Mouse (Mus musculus) left cerebral cortex, adult 2 months (tissue): Measurements from ENCODE around the gene Scarb1. TPM values are rescaled to one million over a fixed set of nuclear protein-coding genes. Genes with fewer than 3 reads are reported as not detected.

Experiments used
- DNase-seq, 2 experiments: peaks; one replicate each; pipeline ENCODE4 v3.0.0; 2021 to 2022; ENCODE audit warnings: low spot score in 2 of 2, mixed read lengths in 1 of 2; ENCODE audit errors: extremely low spot score in 1 of 2
- H3K27ac ChIP-seq: fragments of 200-600 bp; 2 replicates; pipeline ENCODE4 v1.8.1; 2022
- H3K4me3 ChIP-seq: fragments of 200-600 bp; 2 replicates; pipeline ENCODE4 v1.8.1; 2022
- CTCF ChIP-seq: fragments of 200-600 bp; IDR thresholded peaks from 2 replicates; pipeline ENCODE4 v1.8.1; 2022; ENCODE audit warnings: antibody characterized with exemption, mild to moderate bottlenecking, moderate library complexity
- intact Hi-C: fragments of 180-260 bp; cut with DNase I; formaldehyde crosslinking; loops from one replicate; pipeline ENCODE4 v1.15.1; 2025
- total RNA-seq, 2 experiments: library from RNA; stranded (reverse); gene quantifications; 2 replicates each; pipeline ENCODE4 v1.2.3; 2021

Gene Scarb1
- total RNA-seq, 2 experiments from 2014 or later: 24.4 to 29.6 TPM

- intact Hi-C loops: no loop called here
- no peak for DNase-seq
- TF ChIP-seq CTCF: no peak
- no peak overlapping the region for H3K27ac ChIP-seq
- H3K4me3 ChIP-seq: no peak overlapping the region
These were observed 49.0 kb downstream of the Scarb1 start for GRCm38 (mm10) chr5:125291895-125292294.

GRCm38 (mm10) chr5:125291387-125291786 is 49.5 kb downstream of the Scarb1 start:
- Histone ChIP-seq H3K4me3 (no peak overlapping the region), H3K27ac (no peak overlapping the region)
- no peak for TF ChIP-seq CTCF
- no peak for DNase-seq
- intact Hi-C loops: no loop called here

GRCm38 (mm10) chr5:125287053-125287655 is 53.7 kb downstream of the Scarb1 start:
- TF ChIP-seq CTCF: no peak
- no peak for DNase-seq
- Histone ChIP-seq H3K4me3 (no peak overlapping the region), H3K27ac (no peak overlapping the region)
- intact Hi-C loops: no loop called here

GRCm38 (mm10) chr5:125286090-125286489 is 54.8 kb downstream of the Scarb1 start:
- H3K4me3 ChIP-seq: no peak overlapping the region
- TF ChIP-seq CTCF: no peak
- DNase-seq: no peak
- intact Hi-C loops: no loop called here
- H3K27ac ChIP-seq: no peak overlapping the region

GRCm38 (mm10) chr5:125283748-125284640 is 56.9 kb downstream of the Scarb1 start:
- no peak for TF ChIP-seq CTCF
- intact Hi-C loops: no loop called here
- Histone ChIP-seq H3K27ac (0 out of 2 replicates have a peak overlapping the region, but pooled peaks have one; percentile 36), H3K4me3 (peak overlapping the region; percentile 41)
- peak; percentile 36 to 48 for DNase-seq

GRCm38 (mm10) chr5:125279216-125279615 is 61.7 kb downstream of the Scarb1 start:
- Histone ChIP-seq H3K27ac (no peak overlapping the region), H3K4me3 (no peak overlapping the region)
- no peak for DNase-seq
- intact Hi-C loops: loop anchor here (2.0 to 5.0 kb wide), 2 partner anchors 68 to 90 kb away; no protein-coding TSS in a partner anchor
- no peak for TF ChIP-seq CTCF

- Histone ChIP-seq H3K27ac (no peak overlapping the region), H3K4me3 (no peak overlapping the region)
- DNase-seq: no peak
- intact Hi-C loops: loop anchor here (2.0 to 5.0 kb wide), 2 partner anchors 69 to 90 kb away; no protein-coding TSS in a partner anchor
- TF ChIP-seq CTCF: peak; percentile 64
These were observed 62.6 kb downstream of the Scarb1 start for GRCm38 (mm10) chr5:125278314-125278713.

- intact Hi-C loops: loop anchor here (5.0 kb wide), 1 partner anchor 70 kb away; no protein-coding TSS in a partner anchor
- Histone ChIP-seq H3K4me3 (no peak overlapping the region), H3K27ac (no peak overlapping the region)
- no peak for TF ChIP-seq CTCF
- DNase-seq: no peak
These were observed 63.6 kb downstream of the Scarb1 start for GRCm38 (mm10) chr5:125277313-125277712.

GRCm38 (mm10) chr5:125276765-125277164 is 64.1 kb downstream of the Scarb1 start:
- no peak for DNase-seq
- no peak overlapping the region for H3K4me3 ChIP-seq
- TF ChIP-seq CTCF: no peak
- H3K27ac ChIP-seq: no peak overlapping the region
- intact Hi-C loops: loop anchor here (5.0 kb wide), 1 partner anchor 71 kb away; no protein-coding TSS in a partner anchor

- intact Hi-C loops: loop anchor here (5.0 kb wide), 1 partner anchor 72 kb away; no protein-coding TSS in a partner anchor
- TF ChIP-seq CTCF: no peak
- Histone ChIP-seq H3K27ac (no peak overlapping the region), H3K4me3 (no peak overlapping the region)
- DNase-seq: no peak
These were observed 65.6 kb downstream of the Scarb1 start for GRCm38 (mm10) chr5:125275315-125275714.

- intact Hi-C loops: loop anchor here (5.0 kb wide), 3 partner anchors 73 to 252 kb away; no protein-coding TSS in a partner anchor
- Histone ChIP-seq H3K4me3 (no peak overlapping the region), H3K27ac (no peak overlapping the region)
- TF ChIP-seq CTCF: no peak
- DNase-seq: no peak
These were observed 66.1 kb downstream of the Scarb1 start for GRCm38 (mm10) chr5:125274773-125275172.

- intact Hi-C loops: loop anchor here (5.0 kb wide), 2 partner anchors 237 to 252 kb away; no protein-coding TSS in a partner anchor
- DNase-seq: no peak
- no peak overlapping the region for H3K4me3 ChIP-seq
- H3K27ac ChIP-seq: no peak overlapping the region
- TF ChIP-seq CTCF: no peak
These were observed 66.7 kb downstream of the Scarb1 start for GRCm38 (mm10) chr5:125274182-125274581.
